Mouse (Mus musculus) midbrain, embryonic 15.5 days (tissue): ENCODE measurements around the gene Unc50. TPM values are rescaled to one million over a fixed set of nuclear protein-coding genes. Genes with fewer than 3 reads are reported as not detected.

Source experiments
- ATAC-seq: fragments of 200-750 bp; cut with Nextera tagmentation; replicated peaks from 2 replicates; pipeline ENCODE4 v1.8.0; 2017; ENCODE audit warnings: moderate TSS enrichment
- H3K27ac ChIP-seq: fragments of 300-500 bp; sonication (generic); 2 replicates; pipeline ENCODE4 v1.5.1; 2015; ENCODE audit warnings: mild to moderate bottlenecking, inconsistent platforms
- H3K27me3 ChIP-seq: fragments of 300-500 bp; sonication (generic); replicated peaks from 2 replicates; pipeline ENCODE4 v1.6.1; 2015; ENCODE audit warnings: inconsistent platforms
- H3K36me3 ChIP-seq: fragments of 300-500 bp; sonication (generic); replicated peaks from 2 replicates; pipeline ENCODE4 v1.6.1; 2015; ENCODE audit warnings: inconsistent platforms
- H3K4me1 ChIP-seq: fragments of 300-500 bp; sonication (generic); 2 replicates; pipeline ENCODE4 v1.6.1; 2015; ENCODE audit warnings: inconsistent platforms
- H3K4me2 ChIP-seq: fragments of 300-500 bp; sonication (generic); 2 replicates; pipeline ENCODE4 v1.6.1; 2015; ENCODE audit warnings: inconsistent platforms, mild to moderate bottlenecking, moderate library complexity
- H3K4me3 ChIP-seq: fragments of 300-500 bp; sonication (generic); 2 replicates; pipeline ENCODE4 v1.5.1; 2015; ENCODE audit warnings: mild to moderate bottlenecking, inconsistent platforms
- H3K9ac ChIP-seq: fragments of 300-500 bp; sonication (generic); 2 replicates; pipeline ENCODE4 v1.6.1; 2015; ENCODE audit warnings: mild to moderate bottlenecking, inconsistent platforms
- H3K9me3 ChIP-seq: fragments of 300-500 bp; sonication (generic); 2 replicates; pipeline ENCODE4 v1.6.1; 2016; ENCODE audit warnings: inconsistent platforms
- WGBS: fragments of 180-500 bp; shearing (Covaris S2); methylation state at CpG from one replicate; pipeline ENCODE4 v1.1.7; 2015; ENCODE audit warnings: mixed read lengths; 5-methylcytosine and 5-hydroxymethylcytosine counted together
- polyA plus RNA-seq: library from polyadenylated mRNA; unstranded; fragments of >200 nt; fragmentation: Nextera tagmentation; extraction: Ambion mirVana; gene quantifications from 2 replicates; pipeline ENCODE4 v1.2.1, GENCODE M21; 2015

Gene Unc50
- polyA plus RNA-seq, 1 experiment from 2014 or later: 117 TPM

- Histone ChIP-seq H3K36me3 (no peaks in the 10 kb centered on the region), H3K4me1 (no peaks in the 10 kb centered on the region), H3K4me2 (no peak overlapping the region), H3K9me3 (no peaks in the 10 kb centered on the region), H3K27me3 (no peaks in the 10 kb centered on the region), H3K27ac (no peak overlapping the region), H3K4me3 (no peak overlapping the region), H3K9ac (no peak overlapping the region)
- ATAC-seq: no peak
- WGBS: 79% methylated on average over 7 of the region's 7 CpGs
Measured at GRCm38 (mm10) chr1:37478416-37478815, 48.5 kb downstream of the Unc50 start.

DNA sequence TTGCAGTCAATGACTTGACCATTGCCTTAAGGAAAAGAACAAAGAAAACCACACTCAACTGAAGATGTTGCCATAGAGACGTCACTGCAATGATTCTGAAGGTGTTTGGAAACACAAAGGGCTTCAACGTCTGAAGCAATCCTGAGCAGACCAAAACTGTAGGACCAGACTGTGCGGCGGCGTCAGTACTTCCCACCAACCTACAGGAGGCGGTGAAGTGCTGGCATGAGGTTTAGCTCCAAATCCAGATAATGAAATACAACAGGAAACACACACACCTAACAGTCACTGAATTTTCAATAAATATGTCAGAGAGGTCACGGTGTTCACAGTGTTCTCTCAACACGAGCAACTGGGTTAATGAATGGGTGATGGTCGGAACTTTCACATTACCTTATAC lies 49.1 kb downstream of the Unc50 start:
- no peak overlapping the region for H3K27ac ChIP-seq
- ATAC-seq: no peak
- H3K9ac ChIP-seq: no peak overlapping the region
- H3K36me3 ChIP-seq: no peaks in the 10 kb centered on the region
- no peak overlapping the region for H3K4me2 ChIP-seq
- H3K4me1 ChIP-seq: no peaks in the 10 kb centered on the region
- no peaks in the 10 kb centered on the region for H3K27me3 ChIP-seq
- 67% methylated on average over 9 of the region's 9 CpGs for WGBS
- no peaks in the 10 kb centered on the region for H3K9me3 ChIP-seq
- H3K4me3 ChIP-seq: no peak overlapping the region

GRCm38 (mm10) chr1:37479759-37480158 lies 49.8 kb downstream of the Unc50 start:
- H3K36me3 ChIP-seq: no peaks in the 10 kb centered on the region
- no peak overlapping the region for H3K27ac ChIP-seq
- H3K9ac ChIP-seq: no peak overlapping the region
- ATAC-seq: no peak
- no peak overlapping the region for H3K4me3 ChIP-seq
- H3K4me1 ChIP-seq: no peaks in the 10 kb centered on the region
- WGBS: 87% methylated on average over 8 of the region's 8 CpGs
- no peaks in the 10 kb centered on the region for H3K27me3 ChIP-seq
- no peak overlapping the region for H3K4me2 ChIP-seq
- H3K9me3 ChIP-seq: no peaks in the 10 kb centered on the region

DNA sequence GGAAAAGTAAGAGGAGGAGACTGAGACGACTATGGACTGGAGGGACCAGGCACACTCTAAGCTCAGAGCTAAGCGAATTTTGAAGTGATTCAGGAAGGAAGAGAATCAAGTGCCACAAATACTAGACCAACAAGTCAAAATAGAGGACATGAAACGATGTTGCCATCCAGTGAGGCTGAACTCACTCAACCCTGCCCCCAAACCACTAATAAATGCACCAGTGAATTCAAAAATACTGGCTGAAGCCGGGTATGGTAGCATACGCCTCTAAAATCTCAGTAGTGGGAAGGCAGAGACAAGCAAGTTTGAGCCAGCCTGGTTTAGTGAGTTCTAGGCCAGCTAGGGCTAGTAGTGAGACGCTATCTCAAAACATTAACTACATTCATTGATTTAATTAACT lies 50.8 kb downstream of the Unc50 start:
- Histone ChIP-seq H3K4me2 (no peak overlapping the region), H3K9me3 (no peaks in the 10 kb centered on the region), H3K27ac (no peak overlapping the region), H3K4me1 (no peaks in the 10 kb centered on the region), H3K9ac (no peak overlapping the region), H3K27me3 (no peaks in the 10 kb centered on the region), H3K36me3 (no peaks in the 10 kb centered on the region), H3K4me3 (no peak overlapping the region)
- ATAC-seq: no peak
- 85% methylated on average over 6 of the region's 6 CpGs for WGBS

DNA sequence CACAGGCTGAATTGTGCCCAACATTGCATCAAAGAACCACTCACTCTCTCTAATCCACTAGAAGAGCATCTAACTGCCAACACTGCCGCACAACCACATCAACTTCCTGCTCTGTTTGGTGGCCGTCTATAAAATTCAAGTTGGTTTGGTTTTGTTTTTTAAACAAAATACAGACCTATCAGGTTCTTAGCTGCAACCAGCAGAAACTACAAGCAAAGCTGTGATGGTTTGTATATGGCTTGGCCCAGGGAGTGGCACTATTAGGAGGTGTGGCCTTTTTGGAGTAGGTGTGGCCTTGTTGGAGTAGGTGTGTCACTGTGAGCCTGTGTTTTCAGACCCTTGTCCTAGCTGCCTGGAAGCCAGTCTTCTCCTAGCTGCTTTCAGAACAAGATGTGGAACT lies 51.4 kb downstream of the Unc50 start:
- no peak for ATAC-seq
- Histone ChIP-seq H3K4me1 (no peaks in the 10 kb centered on the region), H3K36me3 (no peaks in the 10 kb centered on the region), H3K27ac (no peak overlapping the region), H3K4me3 (no peak overlapping the region), H3K4me2 (no peak overlapping the region), H3K27me3 (no peaks in the 10 kb centered on the region), H3K9ac (no peak overlapping the region), H3K9me3 (no peaks in the 10 kb centered on the region)
- WGBS: 92% methylated on average over 2 of the region's 2 CpGs

DNA sequence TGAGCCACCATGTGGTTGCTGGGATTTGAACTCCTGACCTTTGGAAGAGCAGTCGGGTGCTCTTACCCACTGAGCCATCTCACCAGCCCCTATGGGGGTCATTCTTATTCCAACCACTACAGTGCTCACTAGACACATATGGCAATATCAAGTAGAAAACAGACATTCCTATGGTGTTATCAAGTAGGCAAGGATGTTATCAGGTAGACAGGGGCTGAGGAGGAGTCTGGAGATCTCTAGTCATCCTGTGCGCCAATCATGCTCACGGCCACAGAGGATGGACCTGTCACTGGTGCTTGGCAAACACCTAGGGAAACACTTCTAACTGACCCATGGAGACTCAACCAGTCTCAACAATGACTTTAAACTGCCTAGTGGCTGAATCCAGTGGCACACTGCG lies 54.7 kb downstream of the Unc50 start:
- no peak for ATAC-seq
- H3K4me1 ChIP-seq: no peaks in the 10 kb centered on the region
- H3K4me2 ChIP-seq: no peak overlapping the region
- H3K9me3 ChIP-seq: no peaks in the 10 kb centered on the region
- WGBS: 95% methylated on average over 4 of the region's 4 CpGs
- H3K27me3 ChIP-seq: no peaks in the 10 kb centered on the region
- no peak overlapping the region for H3K9ac ChIP-seq
- no peak overlapping the region for H3K4me3 ChIP-seq
- no peaks in the 10 kb centered on the region; the same call in 1 of the 2 replicates for H3K36me3 ChIP-seq
- no peak overlapping the region for H3K27ac ChIP-seq

GRCm38 (mm10) chr1:37486439-37486838 lies 56.5 kb downstream of the Unc50 start:
- Histone ChIP-seq H3K9ac (no peak overlapping the region), H3K27ac (no peak overlapping the region), H3K4me1 (no peaks in the 10 kb centered on the region), H3K4me2 (no peak overlapping the region), H3K27me3 (no peaks in the 10 kb centered on the region), H3K36me3 (no peaks in the 10 kb centered on the region; the same call in 1 of the 2 replicates), H3K9me3 (no peaks in the 10 kb centered on the region), H3K4me3 (no peak overlapping the region)
- WGBS: 85% methylated on average over 1 of the region's 1 CpGs
- ATAC-seq: no peak

DNA sequence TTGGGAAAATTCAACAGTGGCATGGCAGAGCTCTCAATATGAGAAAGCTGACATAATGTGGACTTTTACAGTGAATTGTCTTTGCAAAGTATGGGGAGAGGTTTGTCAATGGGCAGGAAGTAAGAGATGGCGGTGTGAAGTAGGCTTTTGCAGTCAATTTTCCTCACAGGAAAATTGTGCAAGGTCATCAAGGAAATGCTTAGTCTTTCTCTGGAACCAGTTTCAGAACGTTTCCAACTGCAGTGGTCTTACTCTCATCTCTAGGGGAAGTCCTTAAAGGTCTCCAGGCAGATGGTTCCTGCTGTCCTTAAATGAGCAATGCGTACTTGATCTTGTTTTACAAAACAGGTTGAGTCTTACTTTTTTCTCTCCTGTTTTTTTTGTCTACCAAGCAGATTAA lies 57.1 kb downstream of the Unc50 start:
- Histone ChIP-seq H3K4me2 (no peak overlapping the region), H3K27ac (no peak overlapping the region)

GRCm38 (mm10) chr1:37488531-37488930 lies 58.6 kb downstream of the Unc50 start:
- Histone ChIP-seq H3K36me3 (no peaks in the 10 kb centered on the region; the same call in 1 of the 2 replicates), H3K9ac (no peak overlapping the region), H3K4me1 (no peaks in the 10 kb centered on the region), H3K27me3 (no peaks in the 10 kb centered on the region), H3K9me3 (no peaks in the 10 kb centered on the region), H3K27ac (no peak overlapping the region), H3K4me3 (no peak overlapping the region), H3K4me2 (no peak overlapping the region)
- 86% methylated on average over 12 of the region's 12 CpGs for WGBS
- no peak for ATAC-seq

More for the DNA sequence above, 57.1 kb downstream of the Unc50 start:
- ATAC-seq: no peak
- H3K9ac ChIP-seq: no peak overlapping the region
- no peaks in the 10 kb centered on the region for H3K9me3 ChIP-seq
- H3K4me3 ChIP-seq: no peak overlapping the region
- WGBS: 81% methylated on average over 3 of the region's 3 CpGs
- H3K4me1 ChIP-seq: no peaks in the 10 kb centered on the region
- no peaks in the 10 kb centered on the region; the same call in 1 of the 2 replicates for H3K36me3 ChIP-seq
- no peaks in the 10 kb centered on the region for H3K27me3 ChIP-seq

Other genes with a start within 250 kb of the Unc50 start
- gene Cnga3, start 215.7 kb upstream of the Unc50 start, polyA plus RNA-seq: 0.21 and 0.26 TPM in 2 replicates
- gene Inpp4a, start 130.3 kb upstream of the Unc50 start, polyA plus RNA-seq: 74.6 and 77.4 TPM in 2 replicates
- 65.6 and 67.6 TPM in 2 replicates for gene Coa5, start within 50 bp of the Unc50 start, polyA plus RNA-seq
- gene Mgat4a, start 110.9 kb downstream of the Unc50 start, polyA plus RNA-seq: 10.1 and 11.9 TPM in 2 replicates